Mouse (Mus musculus): ENCODE measurements around the gene Kmt2b. TPM values are rescaled to one million over a fixed set of nuclear protein-coding genes. Genes with fewer than 3 reads are reported as not detected.

Gene Kmt2b
- total and polyA plus RNA-seq, 3 experiments, result 15.6 to 48.2 TPM; not detected in 1

DNA sequence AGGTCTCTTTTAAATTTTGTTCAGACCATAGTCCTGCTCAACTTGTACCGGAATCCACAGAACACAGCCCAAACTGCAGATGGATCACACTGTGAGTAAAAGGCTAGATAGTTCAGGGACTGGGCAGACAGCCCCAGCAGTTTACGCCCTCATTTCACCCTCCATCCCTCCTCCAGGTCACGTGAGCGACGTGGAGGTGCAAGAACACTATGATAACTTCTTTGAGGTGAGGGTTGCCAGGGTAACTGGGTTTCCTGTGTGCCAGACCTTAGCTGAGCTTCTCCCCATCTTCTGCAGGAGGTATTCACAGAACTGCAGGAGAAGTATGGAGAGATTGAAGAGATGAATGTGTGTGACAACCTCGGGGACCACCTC lies 24.6 kb downstream of the Kmt2b start:
- no peak for DNase-seq (ENCODE audit: low read depth, low spot score)
- Histone ChIP-seq H3K9ac (ENCODE audit: control insufficient read depth, low read depth, low read length, poor library complexity, severe bottlenecking) (peak overlapping the region; percentile 32), H3K36me3 (ENCODE audit: control insufficient read depth in 1 of 2, insufficient read depth in 2 of 2, low read length in 2 of 2) (peaks cover 0 to 4% of the 10 kb centered on the region in 2 experiments; a peak in 1 of 4 replicates), H3K27me3 (ENCODE audit: control insufficient read depth in 1 of 2, insufficient read depth in 2 of 2, low read length in 2 of 2) (no peaks in the 10 kb centered on the region), H3K9me3 (replicated peaks; ENCODE audit: insufficient read depth, low read length) (no peaks in the 10 kb centered on the region), H3K4me1 (ENCODE audit: control insufficient read depth in 1 of 2, insufficient read depth in 2 of 2, low read length in 2 of 2) (peaks cover 2 to 10% of the 10 kb centered on the region in 2 experiments; a peak in 2 of 4 replicates), H3K4me3 (ENCODE audit: control insufficient read depth in 1 of 2, insufficient read depth in 1 of 2, low read depth in 2 of 2, low read length in 2 of 2) (peak overlapping the region; percentile 82 to 84), H3K79me2 (ENCODE audit: control insufficient read depth, insufficient read depth, low read length, poor library complexity) (peaks cover 11% of the 10 kb centered on the region), H3K27ac (ENCODE audit: control insufficient read depth, low read depth, low read length) (peak overlapping the region; percentile 28; the same call in 1 of the 2 replicates)
- peak; percentile 20 to 22; a peak in 1 of 4 replicates for TF ChIP-seq USF2 (IDR thresholded peaks at IDR 0.05; ENCODE audit: borderline replicate concordance in 1 of 2, insufficient read depth in 1 of 2, low read depth in 1 of 2, low read length in 2 of 2)
- TF ChIP-seq USF1 (IDR thresholded peaks at IDR 0.05; ENCODE audit: low read depth, low read length), result peak; percentile 80
- no peak for TF ChIP-seq SMC3 (IDR thresholded peaks at IDR 0.05; ENCODE audit: low read depth, low read length)

DNA sequence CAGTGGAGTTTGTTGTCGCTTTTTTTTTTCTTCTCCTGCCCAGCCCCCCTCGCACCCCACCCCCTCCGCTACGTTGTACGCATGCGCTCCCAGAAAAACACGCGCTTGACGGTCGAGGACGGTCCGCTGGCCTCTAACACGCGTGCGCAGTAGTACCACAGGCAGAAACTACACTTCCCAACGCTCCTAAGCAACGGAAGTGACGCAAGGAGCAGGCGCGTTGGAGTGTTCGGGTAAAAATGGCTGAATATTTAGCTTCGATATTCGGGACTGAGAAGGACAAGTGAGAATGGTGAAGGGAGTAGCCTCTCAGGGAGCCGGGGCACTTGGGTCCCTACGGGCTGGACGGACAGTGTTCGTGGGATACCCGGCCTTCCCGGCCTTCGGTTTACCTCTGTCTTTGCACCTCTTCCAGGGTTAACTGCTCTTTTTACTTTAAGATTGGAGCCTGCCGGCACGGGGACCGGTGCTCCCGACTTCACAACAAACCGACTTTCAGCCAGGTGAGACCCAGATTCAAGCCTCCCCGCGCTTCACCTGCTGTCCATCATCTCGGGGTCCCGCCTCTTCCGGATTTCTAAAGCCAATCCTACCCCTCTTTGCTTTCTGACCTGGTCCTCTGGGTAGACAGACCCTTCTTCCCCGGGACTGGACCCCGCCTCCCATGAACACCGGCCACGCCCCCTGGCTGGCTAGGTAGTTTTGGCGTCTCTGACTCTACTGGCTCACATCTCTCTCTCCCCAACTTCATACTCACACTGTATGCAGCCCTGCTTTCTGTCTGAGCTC lies 25.2 kb downstream of the Kmt2b start, which contains the start of the genes U2af1l4, Gm49396 and Psenen:
Gene U2af1l4 (plus strand): TSS at position 185 of the 789 bp plus-strand sequence.
Gene Gm49396 (plus strand): TSS at position 228 of the 789 bp plus-strand sequence.
Gene Psenen (minus strand): TSS at position 511 of the 789 bp plus-strand sequence.
- peak; percentile 98 for DNase-seq (ENCODE audit: low read depth, low spot score)
- peaks cover 0 to 8% of the 10 kb centered on the region in 2 experiments; a peak in 2 of 4 replicates for H3K36me3 ChIP-seq (ENCODE audit: control insufficient read depth in 1 of 2, insufficient read depth in 2 of 2, low read length in 2 of 2)
- H3K4me3 ChIP-seq (ENCODE audit: control insufficient read depth in 1 of 2, insufficient read depth in 1 of 2, low read depth in 2 of 2, low read length in 2 of 2), result peak within 1 kb of the TSS; percentile 82 to 84
- peaks cover 2 to 15% of the 10 kb centered on the region in 2 experiments; a peak in 2 of 4 replicates for H3K4me1 ChIP-seq (ENCODE audit: control insufficient read depth in 1 of 2, insufficient read depth in 2 of 2, low read length in 2 of 2)
- H3K79me2 ChIP-seq (ENCODE audit: control insufficient read depth, insufficient read depth, low read length, poor library complexity), result peaks cover 17% of the 10 kb centered on the region
- peak within 1 kb of the TSS; percentile 94 for H3K9ac ChIP-seq (ENCODE audit: control insufficient read depth, low read depth, low read length, poor library complexity, severe bottlenecking)
- peak within 1 kb of the TSS; percentile 89 for H3K27ac ChIP-seq (ENCODE audit: control insufficient read depth, low read depth, low read length)
- no peaks in the 10 kb centered on the region for H3K27me3 ChIP-seq (ENCODE audit: control insufficient read depth in 1 of 2, insufficient read depth in 2 of 2, low read length in 2 of 2)
- H3K9me3 ChIP-seq (replicated peaks; ENCODE audit: insufficient read depth, low read length), result no peaks in the 10 kb centered on the region
- TF ChIP-seq TAL1 (IDR thresholded peaks at IDR 0.05; ENCODE audit: low read length) (no peak), MAFK (IDR thresholded peaks at IDR 0.05; ENCODE audit: borderline replicate concordance, low read depth, low read length) (no peak), GABPA (IDR thresholded peaks at IDR 0.05; ENCODE audit: low read depth, low read length) (no peak), HCFC1 (IDR thresholded peaks at IDR 0.05; ENCODE audit: low read depth, low read length) (peak; percentile 97), SMC3 (IDR thresholded peaks at IDR 0.05; ENCODE audit: low read depth, low read length) (no peak), MYB (IDR thresholded peaks at IDR 0.05; ENCODE audit: low read depth, low read length) (no peak), ELF1 (IDR thresholded peaks at IDR 0.05; ENCODE audit: low read depth, low read length) (peak; percentile 70), E2F4 (IDR thresholded peaks at IDR 0.05; ENCODE audit: borderline replicate concordance, low read depth, low read length) (no peak), TCF12 (IDR thresholded peaks at IDR 0.05; ENCODE audit: low read depth, low read length) (peak; percentile 57), MAX (IDR thresholded peaks at IDR 0.05; ENCODE audit: low read length) (peak; percentile 92), USF1 (IDR thresholded peaks at IDR 0.05; ENCODE audit: low read depth, low read length) (0 out of 2 replicates have a peak, but pooled peaks have one; percentile 4), KAT2A (conservative IDR thresholded peaks at IDR 0.05; ENCODE audit: low read depth, low read length) (peak; percentile 96), MEF2A (IDR thresholded peaks at IDR 0.05; ENCODE audit: extremely low read depth, insufficient replicate concordance, low read depth, low read length, poor library complexity, severe bottlenecking) (no peak), RCOR1 (IDR thresholded peaks at IDR 0.05; ENCODE audit: low read depth, low read length) (no peak), UBTF (IDR thresholded peaks at IDR 0.05; ENCODE audit: borderline replicate concordance, insufficient read depth, low read depth, low read length) (no peak), ETS1 (IDR thresholded peaks at IDR 0.05; ENCODE audit: low read depth, low read length) (0 out of 2 replicates have a peak, but pooled peaks have one; percentile 30), EP300 (IDR thresholded peaks at IDR 0.05; ENCODE audit: low read depth in 1 of 2, low read length in 2 of 2) (0 out of 4 replicates have a peak, but pooled peaks of 1 of the 2 experiments have one; percentile 33), POLR2A (IDR thresholded peaks at IDR 0.05; ENCODE audit: control insufficient read depth in 1 of 2, insufficient read depth in 1 of 2, low read depth in 1 of 2, low read length in 2 of 2, poor library complexity in 1 of 2) (peak in 1 of 2 experiments; percentile 50; a peak in 3 of 4 replicates), POLR2AphosphoS5 (IDR thresholded peaks at IDR 0.05; ENCODE audit: borderline replicate concordance, low read depth, low read length) (no peak), JUND (IDR thresholded peaks at IDR 0.05; ENCODE audit: low read depth, low read length) (no peak), POLR2AphosphoS2 (IDR thresholded peaks at IDR 0.05; ENCODE audit: low read length) (no peak), MAZ (IDR thresholded peaks at IDR 0.05; ENCODE audit: low read depth, low read length) (peak; percentile 30), SIN3A (IDR thresholded peaks at IDR 0.05; ENCODE audit: low read length) (peak; percentile 76), GATA1 (IDR thresholded peaks at IDR 0.05; ENCODE audit: low read depth, low read length) (no peak), ZMIZ1 (IDR thresholded peaks at IDR 0.05; ENCODE audit: low read depth, low read length) (no peak), RAD21 (IDR thresholded peaks at IDR 0.05; ENCODE audit: low read depth, low read length) (no peak), TBP (IDR thresholded peaks at IDR 0.05; ENCODE audit: low read depth, low read length) (no peak), CHD2 (IDR thresholded peaks at IDR 0.05; ENCODE audit: low read length) (peak; percentile 90)
